Mouse (Mus musculus) splenic B cell, adult 2 months (primary cell): ENCODE results near the gene Galnt16.

Experiments used
- DNase-seq: peaks from one replicate; pipeline ENCODE4 v3.0.0-alpha.2; 2011; ENCODE audit warnings: low read depth, low spot score
- H3K27me3 ChIP-seq: 2 replicates; pipeline ENCODE4 v1.6.1; 2012; ENCODE audit warnings: mild to moderate bottlenecking, low read length, moderate library complexity, mixed read lengths; ENCODE audit not compliant: control insufficient read depth, poor library complexity, insufficient read depth, severe bottlenecking
- H3K36me3 ChIP-seq: 2 replicates; pipeline ENCODE4 v1.6.1; 2012; ENCODE audit warnings: mild to moderate bottlenecking, low read length, moderate library complexity, mixed read lengths; ENCODE audit not compliant: control insufficient read depth, poor library complexity, insufficient read depth, severe bottlenecking

Galnt16 gene

DNA sequence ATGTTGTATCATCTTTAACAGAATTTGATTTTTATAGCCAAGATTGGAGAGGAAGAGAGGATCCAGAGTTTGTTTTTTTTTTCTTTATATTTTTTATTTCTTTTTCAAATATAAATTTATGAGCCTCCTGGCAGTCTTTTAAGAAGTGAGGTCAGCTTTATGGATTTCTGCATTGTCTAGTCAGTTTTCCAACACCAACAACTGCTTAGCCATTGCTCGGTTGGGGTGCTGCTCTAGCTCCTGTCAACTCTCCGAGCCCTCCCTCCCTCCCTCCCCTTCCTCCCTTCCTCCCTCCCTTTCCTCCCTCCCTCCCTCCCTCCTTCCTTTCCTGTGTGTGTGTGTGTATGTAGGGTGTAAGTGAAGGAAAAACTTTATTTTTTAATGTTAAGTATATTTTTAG lies 43.8 kb downstream of the Galnt16 start:
- H3K36me3 ChIP-seq = no peaks in the 10 kb centered on the region; the same call in 1 of the 2 replicates
- no peaks in the 10 kb centered on the region for H3K27me3 ChIP-seq
- no peak for DNase-seq

DNA sequence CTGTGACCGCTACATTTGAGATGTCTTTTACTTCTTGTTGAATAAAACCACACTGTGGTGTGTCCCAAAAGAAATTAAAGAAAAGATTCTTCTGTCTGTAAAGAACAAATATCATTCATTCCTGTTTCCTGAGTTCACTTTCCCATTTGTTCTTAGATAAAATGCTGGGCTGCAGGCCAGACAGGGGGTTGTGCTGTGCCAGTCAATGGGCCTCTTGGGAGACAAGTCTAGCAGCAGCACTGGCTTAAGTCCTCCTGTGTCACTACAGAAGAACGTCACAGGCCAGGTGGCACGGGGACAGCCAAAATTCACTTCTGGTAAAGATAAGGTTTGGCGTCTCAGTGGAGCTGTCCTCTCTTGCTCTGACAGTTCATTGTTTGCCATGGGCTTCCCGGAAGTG lies 44.7 kb downstream of the Galnt16 start:
- Histone ChIP-seq H3K36me3 (no peaks in the 10 kb centered on the region; the same call in 1 of the 2 replicates), H3K27me3 (no peaks in the 10 kb centered on the region)
- no peak for DNase-seq

DNA sequence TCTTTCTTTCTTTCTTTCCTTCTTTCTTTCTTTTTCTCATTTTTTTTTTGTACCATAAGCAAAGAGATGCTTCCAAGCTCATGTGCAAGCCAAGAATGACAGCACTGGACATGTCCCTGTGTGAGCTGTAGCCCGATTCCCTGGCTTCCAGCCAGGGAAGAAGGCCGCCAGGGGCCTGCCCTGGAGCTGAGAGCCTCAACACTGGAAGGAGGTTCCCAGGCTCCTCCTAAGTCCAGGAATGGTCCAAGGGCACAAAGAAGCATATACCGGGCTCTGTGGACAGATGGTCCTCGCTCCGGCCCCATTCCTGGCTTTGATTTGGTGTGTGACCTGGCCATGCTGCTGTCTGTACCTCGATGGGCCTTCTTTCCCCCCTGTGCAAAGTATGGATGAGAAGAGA lies 46.9 kb downstream of the Galnt16 start:
- no peak for DNase-seq
- Histone ChIP-seq H3K36me3 (no peaks in the 10 kb centered on the region; the same call in 1 of the 2 replicates), H3K27me3 (no peaks in the 10 kb centered on the region)

DNA sequence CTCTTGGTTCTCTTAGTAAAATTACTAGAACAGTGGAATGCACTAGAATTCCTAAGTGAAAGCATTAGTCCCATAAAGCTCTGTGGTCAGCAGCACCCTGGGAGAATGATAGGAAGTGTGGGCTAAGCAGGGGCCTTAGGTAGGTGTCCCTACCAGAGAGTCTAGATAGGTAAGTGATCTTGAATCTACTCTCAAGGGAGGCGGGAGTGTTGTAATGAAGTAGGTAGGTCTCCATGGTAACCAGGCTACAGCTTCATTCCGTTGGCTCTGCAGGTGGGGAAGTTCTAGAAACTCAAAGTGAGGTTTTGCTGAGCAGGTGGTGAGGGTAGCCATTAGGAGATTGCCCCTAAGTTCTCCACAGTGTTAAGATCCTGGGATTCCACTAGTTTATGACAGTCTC lies 47.7 kb downstream of the Galnt16 start:
- no peak for DNase-seq
- no peaks in the 10 kb centered on the region for H3K27me3 ChIP-seq

DNA sequence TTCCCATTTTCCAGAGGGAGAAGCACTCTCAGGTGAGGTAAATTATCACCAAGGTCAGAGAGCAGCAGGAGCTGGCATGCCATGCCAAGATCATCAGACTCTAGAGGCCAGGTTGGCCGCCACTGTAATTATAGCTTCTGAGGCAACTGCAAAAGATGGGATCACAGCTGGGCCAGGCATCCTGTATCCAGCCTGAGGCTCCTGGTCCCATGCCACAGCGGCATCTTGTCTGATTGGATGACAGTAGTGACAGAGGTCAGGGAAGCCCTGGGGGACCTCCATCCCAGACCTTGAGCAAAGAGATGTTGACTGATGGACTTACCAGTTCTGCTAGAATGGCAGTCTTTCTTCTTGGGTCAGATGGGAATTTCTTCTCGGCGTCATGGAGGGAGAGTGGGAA lies 48.4 kb downstream of the Galnt16 start:
- Histone ChIP-seq H3K27me3 (no peaks in the 10 kb centered on the region), H3K36me3 (no peaks in the 10 kb centered on the region; the same call in 1 of the 2 replicates)
- no peak for DNase-seq

More for the DNA sequence above, 47.7 kb downstream of the Galnt16 start:
- no peaks in the 10 kb centered on the region; the same call in 1 of the 2 replicates for H3K36me3 ChIP-seq

DNA sequence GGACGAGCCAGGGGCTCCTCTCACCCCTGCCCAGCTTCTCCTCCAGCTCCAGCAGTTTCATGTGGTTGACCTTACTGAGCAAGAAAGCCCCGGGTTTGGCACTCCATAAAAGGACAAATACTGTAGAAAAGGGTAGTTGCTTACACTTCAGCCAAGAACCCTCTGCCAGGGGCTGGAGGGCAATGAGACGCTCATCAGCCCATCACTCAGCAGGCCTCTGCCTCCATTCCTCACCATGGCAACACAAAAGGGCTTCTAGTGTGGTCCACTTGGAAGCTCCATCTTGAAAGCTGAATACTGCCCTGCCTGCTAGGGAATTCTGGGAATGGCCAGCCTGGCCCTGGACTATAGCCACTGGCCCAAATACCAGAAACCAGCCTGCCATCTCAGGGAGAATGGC lies 49.3 kb downstream of the Galnt16 start:
- H3K27me3 ChIP-seq = no peaks in the 10 kb centered on the region
- DNase-seq = no peak
- no peaks in the 10 kb centered on the region; the same call in 1 of the 2 replicates for H3K36me3 ChIP-seq

DNA sequence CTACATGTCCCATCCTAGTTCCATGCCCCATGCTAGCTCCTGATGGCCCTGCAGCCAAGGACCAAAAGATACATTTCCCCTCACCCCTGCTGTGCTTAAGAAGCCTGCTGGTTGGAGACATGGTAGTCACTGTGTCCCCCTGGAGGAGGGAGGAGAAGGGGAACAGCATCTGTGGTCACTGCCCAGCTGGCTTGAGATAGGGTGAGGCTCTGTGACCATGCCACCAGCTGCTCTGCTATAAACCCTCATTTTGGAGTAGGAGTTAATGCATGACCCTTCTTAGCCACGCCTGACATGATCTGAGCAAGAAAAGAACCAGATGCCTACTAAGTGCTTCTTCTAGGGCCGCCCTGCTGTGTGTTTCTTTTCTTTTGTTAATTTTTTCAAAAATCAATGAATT lies 51.5 kb downstream of the Galnt16 start:
- H3K27me3 ChIP-seq = no peaks in the 10 kb centered on the region
- no peak for DNase-seq
- H3K36me3 ChIP-seq = no peaks in the 10 kb centered on the region; the same call in 1 of the 2 replicates

DNA sequence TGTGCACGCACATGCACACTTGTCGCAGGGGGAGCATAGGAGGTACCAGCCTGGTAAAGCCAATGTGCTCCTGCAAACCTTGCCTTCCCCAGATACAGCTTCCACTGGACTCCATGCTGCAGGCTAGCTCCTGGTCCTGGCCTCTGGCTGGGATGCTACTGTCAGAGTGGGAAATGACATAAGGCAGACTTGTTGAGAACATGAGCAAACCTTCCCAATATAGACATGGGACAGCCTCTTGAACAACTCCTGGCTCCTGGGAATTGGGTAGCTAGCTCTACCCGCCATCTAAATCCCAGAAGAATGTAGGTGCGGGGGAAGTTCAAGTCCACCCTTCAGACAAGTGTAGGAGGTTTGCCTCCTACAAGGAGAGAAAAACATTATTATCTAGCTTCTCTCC lies 56.2 kb downstream of the Galnt16 start:
- Histone ChIP-seq H3K27me3 (no peaks in the 10 kb centered on the region), H3K36me3 (no peaks in the 10 kb centered on the region)
- DNase-seq = no peak

DNA sequence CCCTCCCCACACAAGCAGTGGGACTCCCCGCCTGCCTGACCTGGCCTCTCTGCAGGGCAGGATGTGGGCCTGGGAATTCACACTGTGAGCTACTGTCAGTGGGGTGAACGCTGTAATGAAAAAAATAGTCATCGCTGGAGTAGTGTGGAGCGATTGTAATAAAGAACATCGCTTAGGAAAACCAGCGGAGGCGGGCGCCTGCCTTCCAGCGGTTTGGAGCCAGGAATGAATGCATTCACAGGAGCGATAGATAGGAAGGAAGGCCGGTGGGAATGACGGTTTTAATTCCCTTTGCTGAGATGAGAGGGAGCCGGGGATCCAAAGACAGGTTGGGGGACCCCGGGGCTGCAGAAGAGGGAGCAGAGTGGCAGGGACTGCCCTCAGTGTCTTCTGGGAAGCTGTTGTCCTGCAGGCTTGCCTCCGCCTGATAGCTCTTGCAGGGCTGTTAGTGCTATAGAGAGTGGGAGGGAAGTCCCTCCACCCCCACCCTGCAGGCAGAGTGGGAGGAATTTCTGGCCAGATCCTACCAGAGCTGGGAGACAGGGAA lies 56.8 kb downstream of the Galnt16 start:
- no peak for DNase-seq
- Histone ChIP-seq H3K27me3 (no peaks in the 10 kb centered on the region), H3K36me3 (no peaks in the 10 kb centered on the region)

DNA sequence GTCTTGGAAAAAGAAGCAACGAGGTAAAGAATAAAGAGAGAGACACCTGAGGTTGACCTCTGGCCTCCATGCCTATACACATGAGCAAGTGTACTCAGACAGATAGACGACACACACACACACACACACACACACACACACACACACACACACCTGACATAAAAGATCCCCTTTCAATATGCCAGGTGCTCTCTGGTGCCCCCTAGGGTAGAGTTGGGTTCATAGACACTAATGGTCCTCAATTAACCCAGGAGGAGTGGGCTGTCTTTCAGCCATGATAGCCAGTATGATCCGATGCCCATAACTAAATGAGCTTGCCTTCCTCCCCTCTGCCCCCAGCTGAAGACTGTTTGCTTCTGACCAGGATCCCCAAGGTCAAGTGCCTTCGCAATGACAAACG lies 59.0 kb downstream of the Galnt16 start:
- peak; percentile 48 for DNase-seq
- Histone ChIP-seq H3K27me3 (no peaks in the 10 kb centered on the region), H3K36me3 (no peaks in the 10 kb centered on the region)

DNA sequence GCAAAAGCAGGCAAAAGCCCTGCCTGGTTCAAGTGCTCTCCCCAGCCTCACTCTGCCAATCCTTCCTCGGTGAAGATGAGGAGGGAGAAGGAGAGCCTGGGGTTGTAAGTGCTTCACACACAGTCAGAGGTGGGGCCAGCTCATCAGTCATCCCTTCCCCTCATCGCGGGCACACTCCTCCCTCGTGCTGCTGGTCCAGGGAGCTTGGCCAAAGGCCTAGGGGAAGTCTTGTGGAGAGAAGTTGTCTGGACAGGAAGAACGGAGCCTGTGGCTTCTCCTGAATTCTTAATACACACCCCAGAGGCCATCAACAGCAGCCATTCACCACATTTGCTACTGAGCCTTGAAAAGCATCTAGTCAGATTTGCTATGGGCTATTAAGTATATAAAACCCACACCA lies 63.3 kb downstream of the Galnt16 start:
- Histone ChIP-seq H3K27me3 (no peaks in the 10 kb centered on the region), H3K36me3 (no peaks in the 10 kb centered on the region)
- DNase-seq = no peak

DNA sequence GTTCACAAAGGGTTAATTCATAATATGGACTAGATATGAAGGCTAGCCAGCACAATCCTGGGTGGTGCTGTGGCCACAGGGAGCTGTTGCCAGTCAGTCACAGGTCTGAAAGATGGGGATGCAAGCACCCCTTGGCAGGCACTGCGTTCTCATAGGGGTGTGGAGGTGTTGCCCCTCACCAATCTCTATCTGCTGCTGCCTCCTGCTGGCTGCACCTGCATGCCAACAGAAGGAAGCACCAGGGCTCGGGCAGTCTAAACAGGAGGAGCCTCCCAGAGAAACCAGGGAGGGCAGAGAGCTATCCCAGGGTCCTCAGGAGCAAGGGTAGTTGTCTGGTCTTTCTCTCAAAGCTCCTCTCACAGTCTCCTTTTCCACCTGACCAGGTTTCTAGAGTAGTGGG lies 66.9 kb downstream of the Galnt16 start:
- no peak for DNase-seq
- Histone ChIP-seq H3K36me3 (no peaks in the 10 kb centered on the region), H3K27me3 (no peaks in the 10 kb centered on the region)

DNA sequence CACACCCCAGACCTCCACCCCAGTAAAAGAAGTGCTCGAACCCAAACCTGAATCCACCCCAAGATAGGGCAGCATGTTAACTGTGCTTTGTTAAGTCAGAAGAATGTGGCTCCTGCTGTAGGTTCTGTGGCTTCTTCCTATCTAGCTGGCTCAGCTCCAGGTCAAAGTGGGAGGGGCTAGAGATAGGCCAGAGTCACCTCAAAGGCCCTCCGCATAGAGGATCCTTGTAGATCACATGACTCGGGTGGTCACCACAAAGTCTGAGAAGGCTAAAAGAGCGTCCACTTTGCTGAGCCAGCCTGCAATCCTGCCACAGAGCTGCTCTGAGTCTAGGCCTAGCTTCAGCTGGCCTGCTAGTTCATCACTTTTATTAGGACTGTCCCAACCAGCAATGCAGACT lies 76.1 kb downstream of the Galnt16 start:
- no peaks in the 10 kb centered on the region for H3K27me3 ChIP-seq
- DNase-seq = no peak
- H3K36me3 ChIP-seq = no peaks in the 10 kb centered on the region

DNA sequence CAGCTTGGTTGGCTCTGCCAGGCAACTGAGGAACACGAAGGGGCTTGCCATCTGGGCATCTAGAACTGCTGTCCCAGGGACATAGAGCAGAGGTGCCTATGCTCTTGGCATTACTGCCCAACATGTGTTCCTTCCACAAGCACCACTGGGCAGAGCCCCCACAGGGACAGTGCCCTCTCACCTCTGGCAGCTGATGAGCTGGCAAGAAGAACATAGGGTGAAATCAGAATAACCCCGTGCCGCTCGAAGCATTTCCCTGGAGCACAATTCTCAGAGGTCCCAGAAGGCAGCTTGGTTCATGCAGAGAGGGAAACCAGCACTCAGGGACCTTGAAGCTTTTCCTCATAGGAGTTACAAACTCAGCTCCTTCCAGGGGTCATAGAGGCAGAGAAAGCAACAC lies 76.7 kb downstream of the Galnt16 start:
- DNase-seq = no peak
- Histone ChIP-seq H3K27me3 (no peaks in the 10 kb centered on the region), H3K36me3 (no peaks in the 10 kb centered on the region)

DNA sequence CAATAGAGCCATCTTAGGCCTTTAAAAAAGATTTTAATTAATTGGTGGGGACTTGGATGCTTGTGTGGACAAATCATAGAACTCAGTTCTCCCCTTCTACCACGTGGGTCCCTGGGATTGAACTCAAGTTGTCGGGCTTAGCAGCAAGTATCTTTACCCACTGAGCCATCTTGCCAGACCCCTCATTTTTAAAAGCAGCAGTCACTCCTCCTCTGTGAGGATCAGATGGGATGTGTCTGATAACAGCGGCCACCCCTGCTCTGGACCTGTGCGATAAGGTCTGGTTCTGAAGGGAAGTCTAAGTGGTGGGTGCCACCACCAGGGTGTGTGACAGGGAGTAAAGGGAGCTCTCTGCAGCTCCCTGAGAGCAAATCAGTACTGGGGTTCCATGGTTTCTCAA lies 77.5 kb downstream of the Galnt16 start:
- H3K27me3 ChIP-seq = no peaks in the 10 kb centered on the region
- H3K36me3 ChIP-seq = no peaks in the 10 kb centered on the region
- DNase-seq = no peak

DNA sequence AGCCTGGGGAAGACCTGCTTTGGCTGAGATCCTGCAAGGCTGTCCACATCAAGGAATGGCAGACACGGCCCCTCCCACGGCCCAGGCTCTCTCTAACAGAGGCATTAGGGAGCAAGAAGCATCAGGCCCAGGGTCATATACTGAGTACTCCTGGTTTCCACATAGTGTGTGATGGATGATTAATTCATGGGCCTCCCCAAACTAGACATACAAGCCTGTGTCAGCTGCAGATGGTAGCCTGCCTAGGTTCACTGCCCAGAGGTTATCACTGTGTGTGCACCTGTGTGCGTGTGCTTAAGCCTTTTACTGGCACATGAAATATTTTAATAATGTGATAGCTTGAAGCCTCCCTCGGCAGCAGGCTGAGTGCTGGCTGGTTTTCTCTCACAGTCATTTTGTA lies 77.9 kb downstream of the Galnt16 start:
- no peak for DNase-seq
- no peaks in the 10 kb centered on the region for H3K27me3 ChIP-seq

More for the DNA sequence above, 77.9 kb downstream of the Galnt16 start:
- H3K36me3 ChIP-seq = no peaks in the 10 kb centered on the region
